Mouse (Mus musculus): ENCODE data around the gene Gpc6. TPM values are rescaled to one million over a fixed set of nuclear protein-coding genes. Genes with fewer than 3 reads are reported as not detected.

Gene Gpc6
- total and polyA plus RNA-seq, 3 experiments = 5.1 to 12.2 (median 9.5) TPM

DNA sequence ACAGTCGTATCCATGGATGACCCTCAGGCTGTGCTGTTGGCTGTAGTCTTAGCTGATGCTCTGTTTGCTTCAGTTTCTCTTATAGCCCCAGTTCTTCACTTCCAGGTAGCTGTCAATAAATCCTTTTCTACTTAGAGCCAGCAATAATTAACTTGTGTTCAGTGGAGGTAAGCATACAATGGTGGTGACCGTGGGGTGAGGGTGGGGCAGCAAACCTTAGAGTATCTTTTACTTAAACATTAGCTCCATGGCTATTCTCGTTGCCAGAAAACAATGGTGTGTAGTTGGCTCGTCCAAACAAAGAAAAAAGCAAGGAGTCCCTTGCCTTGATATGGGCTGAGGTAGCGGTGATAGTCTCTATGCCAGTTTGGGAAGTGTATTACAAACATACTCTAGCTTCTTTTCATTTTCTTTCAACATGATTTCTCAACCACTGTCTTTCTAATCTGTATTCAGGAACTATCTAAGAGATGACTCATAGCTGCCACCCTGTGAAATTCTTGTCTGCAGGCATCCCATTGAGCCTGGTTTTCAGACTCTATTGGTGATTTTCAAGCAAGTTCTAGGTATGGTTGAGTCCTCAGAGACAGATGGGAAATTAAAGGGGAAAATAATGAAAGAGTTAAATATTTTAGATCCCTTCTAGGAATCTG, 22.9 kb downstream of the Gpc6 start:
- DNase-seq = no peak

DNA sequence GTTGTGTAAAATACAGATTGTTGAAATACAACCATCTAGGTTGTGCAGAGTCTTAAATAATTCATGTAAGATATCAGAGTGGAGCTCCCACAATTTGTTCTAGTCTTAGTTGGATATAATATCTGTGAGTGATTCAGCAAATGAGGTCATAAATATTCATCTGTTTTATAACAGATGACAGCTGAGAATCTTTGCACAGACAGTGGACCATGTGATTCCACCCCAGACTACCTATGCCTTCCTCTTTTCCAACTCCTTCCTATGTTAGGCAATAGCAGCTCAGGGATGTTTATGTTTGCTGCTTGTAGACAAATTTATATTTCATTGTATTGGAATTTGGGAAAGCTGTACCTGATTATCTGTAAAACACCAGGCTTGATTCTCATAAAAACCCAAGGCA, 32.0 kb downstream of the Gpc6 start:
- DNase-seq = no peak

DNA sequence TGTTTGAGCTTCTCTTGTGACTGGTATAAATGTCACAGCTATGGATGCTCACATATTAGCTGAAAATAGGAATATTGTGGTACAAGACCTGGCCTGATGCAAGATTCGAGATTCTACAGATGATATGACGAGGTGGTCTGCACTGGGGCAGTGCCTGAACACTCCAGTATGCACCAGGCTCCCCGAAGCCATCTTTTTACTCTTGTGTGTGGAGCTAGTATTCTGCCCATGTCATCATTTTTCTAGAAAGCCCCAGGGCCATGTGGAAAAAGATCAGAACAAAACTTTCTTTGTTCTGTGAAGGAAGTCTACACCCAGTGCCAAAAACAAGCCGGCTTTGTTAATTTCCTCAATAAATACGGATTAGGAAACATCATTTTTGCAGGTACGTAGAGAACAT, 39.7 kb downstream of the Gpc6 start:
- DNase-seq = no peak

DNA sequence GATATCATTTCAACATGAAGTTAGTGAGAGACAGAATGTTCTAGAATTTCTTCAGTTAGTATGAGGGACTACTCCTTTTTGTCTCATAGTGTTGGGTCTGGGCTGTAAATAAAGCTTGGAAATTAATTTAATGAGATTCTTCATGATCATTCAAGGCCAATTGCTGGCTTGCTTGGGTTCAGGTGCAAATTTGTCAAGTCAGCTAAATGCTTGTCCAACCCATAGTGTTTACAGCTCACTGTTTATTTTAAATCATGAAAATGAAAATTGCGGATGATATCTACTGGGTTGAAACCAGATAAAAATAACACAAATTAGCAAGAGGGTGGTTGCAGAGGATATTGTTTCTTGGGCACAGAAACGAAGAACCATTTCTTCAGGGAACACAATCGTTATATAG, 49.6 kb downstream of the Gpc6 start:
- no peak for DNase-seq

DNA sequence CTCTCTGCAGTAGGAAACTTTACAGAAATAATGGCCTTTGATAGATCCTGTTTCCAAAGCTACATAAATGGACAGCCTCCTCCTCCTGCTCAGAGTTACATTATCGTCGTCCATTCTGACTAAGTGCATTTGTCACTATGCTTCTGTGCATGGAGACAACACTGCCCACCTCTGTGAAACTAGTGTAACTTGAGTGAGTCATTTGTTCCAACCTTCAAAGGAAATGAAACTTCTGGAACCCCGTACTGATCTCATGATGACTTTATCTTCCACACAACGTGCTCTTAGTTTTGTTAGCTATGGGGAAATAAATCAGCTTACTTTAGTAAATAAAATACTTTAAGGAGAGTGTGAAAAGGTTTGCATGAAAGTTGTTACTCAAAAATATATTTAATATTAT, 50.1 kb downstream of the Gpc6 start:
- no peak for DNase-seq

DNA sequence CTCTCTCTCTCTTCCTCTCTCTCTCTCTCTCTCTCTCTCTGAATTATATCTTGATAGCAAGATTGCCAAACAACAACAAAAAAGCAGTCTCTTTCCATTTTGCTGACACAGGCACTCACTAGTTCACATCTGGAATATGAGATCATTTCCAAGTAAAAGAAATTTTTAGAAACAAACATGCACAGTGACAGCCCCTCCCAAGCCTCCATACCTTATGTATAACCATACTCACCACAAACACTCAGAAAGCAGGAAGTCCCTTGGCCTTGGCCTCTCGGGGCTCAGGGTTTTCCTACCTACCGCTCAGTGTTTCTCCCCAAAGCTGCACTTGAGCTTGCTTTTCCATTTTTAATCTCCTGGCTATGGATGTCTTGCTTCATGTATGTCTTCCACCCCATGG, 52.1 kb downstream of the Gpc6 start:
- DNase-seq = no peak

DNA sequence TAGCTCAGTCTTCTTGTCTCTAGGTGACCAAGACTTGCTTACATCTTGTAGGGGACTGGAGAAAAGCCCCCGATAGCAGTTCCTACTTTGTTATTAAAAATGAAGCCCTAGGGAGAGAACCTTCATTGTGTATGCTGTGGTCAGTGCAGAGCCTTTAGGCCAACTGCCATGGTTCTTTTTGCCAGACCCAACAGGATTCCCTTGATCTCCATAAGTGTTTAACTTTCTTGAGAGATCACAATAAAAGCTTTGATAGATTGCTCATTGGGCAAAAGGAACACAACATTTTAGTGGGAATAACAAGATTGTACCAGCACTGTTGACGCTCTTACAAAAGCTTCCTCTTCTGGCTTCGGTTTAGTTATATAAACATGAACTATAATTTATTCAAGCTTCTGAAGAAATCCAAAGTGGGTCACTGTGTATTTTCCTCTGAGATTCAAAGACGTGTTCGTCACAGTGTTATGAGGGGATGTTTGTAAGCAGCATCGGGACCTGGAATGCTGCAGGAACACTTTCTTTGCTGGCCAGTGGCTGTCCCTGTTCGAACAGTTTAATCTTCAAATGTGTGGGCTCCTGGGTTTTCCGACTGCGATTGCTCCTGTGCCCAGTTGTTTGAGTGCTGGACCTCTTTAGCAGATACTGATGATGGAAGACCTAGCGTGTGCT, 54.7 kb downstream of the Gpc6 start:
- no peak for DNase-seq

DNA sequence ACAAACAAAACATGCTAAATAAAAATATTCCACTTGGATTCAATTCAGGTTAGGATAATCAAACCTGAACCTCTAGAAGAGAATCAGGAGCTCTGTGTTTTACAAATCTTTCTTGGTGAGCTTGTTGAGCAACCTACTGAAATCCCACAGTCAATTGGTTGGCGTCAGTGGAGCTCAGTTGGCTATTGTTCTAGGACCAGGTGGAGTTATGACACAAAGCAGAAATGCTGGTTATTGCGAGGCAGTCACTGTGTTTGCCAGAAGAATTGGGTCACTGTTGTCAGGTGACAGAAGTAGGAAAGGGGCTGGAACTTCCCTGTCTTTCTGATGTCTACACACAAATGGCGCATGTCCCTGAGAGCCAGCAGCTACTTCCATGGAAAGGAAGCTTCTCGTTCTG, 56.6 kb downstream of the Gpc6 start:
- DNase-seq = no peak

DNA sequence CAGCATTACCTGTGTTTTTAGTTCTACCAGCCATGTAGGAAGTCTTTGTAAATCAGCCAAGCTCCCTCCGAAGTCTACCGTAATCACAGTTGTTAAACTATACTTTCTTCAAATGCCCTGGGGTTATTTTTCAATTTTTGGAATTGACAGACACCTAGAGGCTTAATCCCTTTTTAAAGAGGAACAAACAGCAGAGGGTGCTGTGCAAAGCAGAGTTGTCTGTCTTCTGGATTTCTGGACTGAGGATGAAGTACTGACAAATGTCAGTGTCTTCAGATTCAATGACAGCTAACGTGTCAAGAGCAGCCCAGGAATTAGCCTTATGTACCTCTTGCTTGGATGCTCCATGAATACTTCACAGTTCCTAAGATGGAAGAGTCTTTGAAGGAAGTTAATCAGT, 62.2 kb downstream of the Gpc6 start:
- no peak for DNase-seq

DNA sequence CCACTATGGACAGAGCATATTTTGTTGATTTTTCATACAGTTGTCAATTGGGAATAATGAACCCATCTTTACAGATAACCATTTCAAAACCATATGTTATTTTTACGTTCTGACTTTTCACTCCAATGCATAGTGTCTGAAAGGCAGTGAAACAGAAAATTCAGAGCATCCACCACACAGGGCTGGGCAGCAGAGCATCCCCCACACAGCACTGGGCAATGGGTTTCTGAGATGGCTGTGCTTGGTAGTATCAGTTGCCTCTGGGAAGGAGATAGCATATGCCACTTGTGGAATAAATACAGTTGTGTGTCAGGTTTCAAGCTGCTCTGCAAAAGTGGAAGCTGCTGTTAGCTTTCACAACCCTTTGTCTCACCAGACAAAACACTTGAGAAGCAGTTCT, 75.3 kb downstream of the Gpc6 start:
- no peak for DNase-seq

DNA sequence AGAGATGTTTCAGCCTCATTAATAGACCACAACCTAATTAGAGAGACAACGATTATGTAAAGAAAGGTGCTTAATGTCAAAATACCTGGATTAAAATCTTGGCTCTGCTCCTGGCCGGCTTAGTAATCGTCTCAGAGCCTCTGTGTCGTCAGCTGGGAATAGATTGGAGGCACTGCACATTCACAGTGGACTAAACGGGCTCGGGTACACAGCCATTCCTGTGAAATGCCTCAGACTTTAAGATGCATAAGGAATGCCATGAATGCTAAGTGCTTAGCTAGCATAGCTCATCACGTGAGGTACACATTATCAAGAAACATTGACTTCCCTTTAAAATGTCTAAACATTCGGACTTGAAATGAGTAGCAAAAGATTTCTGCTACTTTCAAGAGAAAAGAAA, 77.2 kb downstream of the Gpc6 start:
- DNase-seq = no peak

DNA sequence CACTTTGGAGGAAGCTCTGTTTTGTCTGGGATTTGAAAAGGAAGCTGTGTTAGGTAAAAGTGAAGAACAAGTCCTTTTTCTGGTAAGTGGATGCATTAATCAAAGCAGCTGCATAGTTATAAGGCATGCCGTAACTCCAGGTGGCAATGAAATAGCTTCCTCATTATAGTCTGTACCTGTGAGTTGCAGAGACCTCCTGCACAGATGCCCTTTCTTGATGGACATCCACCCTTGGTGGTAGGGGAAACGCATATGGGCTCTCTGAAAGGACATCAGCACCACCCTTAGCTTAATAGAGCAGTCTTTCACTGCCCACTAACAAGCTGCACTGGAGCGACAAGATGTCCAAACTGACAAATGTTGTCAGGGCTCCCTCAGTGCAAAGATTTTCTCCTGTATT, 83.7 kb downstream of the Gpc6 start:
- DNase-seq = no peak

DNA sequence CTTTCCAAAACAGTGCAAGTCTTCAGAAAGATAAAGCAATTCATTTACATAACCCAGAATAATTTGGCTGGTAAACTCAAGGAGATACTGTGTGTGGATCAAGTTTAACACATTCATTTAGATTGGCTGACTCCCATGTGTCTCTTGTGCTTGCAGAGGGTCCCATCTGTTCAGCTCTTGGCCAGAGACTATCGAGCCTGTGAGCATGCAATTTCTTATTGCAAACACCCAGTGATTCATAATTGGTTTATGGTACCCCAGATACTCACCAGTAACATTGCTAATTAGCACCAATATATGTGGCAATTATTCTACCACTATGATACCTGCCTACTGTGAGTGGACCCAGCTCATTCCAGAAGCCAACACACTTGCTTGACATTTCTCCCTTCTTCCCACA, 87.9 kb downstream of the Gpc6 start:
- DNase-seq = no peak

DNA sequence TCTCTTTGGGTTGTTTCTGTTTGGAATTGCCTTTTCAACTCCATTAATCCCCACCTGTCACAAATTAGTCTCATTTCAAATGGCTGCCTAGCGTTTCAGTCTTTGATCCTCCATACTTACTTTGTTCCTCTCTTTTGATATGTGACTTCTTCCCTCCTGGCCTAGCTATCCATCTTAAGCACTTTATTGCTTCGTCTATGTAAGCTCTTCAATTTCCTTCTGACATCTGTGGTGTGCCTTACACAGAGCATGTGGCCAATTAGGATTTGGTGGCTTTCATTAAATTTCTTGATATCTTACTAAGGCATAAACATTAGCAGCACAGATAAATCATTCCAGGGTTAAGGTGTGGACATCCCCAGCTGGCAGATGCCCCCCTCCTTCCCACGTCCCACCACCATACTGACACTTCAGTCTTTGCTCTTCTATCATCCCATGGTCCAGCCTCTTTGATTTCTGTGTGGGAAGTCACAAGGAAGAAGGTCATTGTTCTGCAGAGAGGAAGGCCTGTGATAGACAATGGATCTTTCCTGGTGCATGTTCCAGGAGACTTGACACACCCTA, 88.5 kb downstream of the Gpc6 start:
- DNase-seq = no peak

DNA sequence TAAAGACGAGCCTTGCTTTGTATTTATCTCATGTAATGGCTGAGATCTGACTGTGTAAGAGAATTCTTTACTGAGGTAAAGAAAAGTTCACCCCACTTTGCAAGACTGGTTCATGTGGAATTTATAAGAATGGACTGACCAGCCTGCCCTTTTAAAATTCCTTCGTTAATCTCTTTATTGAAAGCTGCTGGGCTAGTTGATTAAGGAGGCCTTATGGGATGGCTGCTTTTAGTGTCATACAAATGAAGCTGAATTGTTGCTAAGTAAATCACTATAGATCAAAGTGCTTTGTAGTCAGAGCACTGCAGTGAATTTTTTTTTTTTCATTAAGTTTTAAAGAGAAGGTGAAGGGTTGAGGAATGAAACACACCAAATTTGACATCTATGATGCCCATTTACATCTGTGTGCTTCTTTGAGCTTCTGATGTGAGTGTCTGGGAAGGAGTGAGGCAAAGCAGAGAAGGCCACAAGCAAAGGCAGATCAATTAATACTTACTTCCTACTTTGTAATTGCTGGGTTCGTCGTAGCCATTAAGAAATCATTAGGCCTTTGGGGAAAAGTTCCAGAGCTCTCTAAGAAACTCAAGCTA, 90.3 kb downstream of the Gpc6 start:
- no peak for DNase-seq

DNA sequence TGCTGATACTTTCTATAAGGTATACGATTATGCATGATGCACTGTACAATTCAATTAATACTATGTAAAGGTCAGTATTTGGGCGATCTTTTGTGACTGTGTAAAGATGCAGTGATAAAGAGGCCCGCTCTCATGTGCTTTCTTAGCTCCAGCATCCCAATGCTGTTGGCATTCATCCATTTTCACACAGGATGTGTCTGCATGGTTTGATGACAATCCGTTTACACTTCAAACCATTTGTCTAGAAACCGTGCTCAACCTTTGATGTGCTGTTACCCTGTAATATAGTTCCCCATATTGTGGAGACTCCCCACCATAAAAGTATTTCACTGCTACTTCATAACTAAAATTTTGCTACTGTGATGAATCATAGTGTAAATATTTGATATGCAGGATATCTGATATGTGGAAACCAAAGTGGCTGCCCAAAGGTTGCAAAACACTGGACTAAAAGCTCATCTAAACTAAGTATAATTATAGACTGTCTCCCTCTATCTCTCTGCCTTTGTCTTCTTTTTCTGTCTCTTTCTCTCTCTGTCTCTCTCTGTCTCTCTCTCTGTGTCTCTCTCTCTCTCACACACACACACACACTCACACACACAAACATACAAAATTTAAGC, 97.2 kb downstream of the Gpc6 start:
- DNase-seq = no peak

DNA sequence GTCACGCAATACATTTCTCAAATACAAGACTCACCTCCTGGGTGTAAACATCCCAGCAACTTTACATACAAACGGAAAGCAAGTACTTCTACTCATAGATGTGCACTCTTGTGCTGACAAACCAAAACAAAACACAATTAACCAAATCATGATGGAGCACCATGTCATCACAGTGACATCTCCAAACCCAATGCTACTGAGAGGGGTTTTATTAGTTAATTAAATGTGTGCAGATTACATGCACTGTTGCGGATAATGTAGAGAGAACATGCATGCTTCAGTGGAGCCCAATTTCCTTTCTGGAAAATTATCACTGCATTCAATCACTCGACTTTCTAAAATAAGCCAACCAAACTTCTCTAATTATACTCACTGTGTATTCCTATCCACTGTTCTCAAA, 109.0 kb downstream of the Gpc6 start:
- no peak for DNase-seq

DNA sequence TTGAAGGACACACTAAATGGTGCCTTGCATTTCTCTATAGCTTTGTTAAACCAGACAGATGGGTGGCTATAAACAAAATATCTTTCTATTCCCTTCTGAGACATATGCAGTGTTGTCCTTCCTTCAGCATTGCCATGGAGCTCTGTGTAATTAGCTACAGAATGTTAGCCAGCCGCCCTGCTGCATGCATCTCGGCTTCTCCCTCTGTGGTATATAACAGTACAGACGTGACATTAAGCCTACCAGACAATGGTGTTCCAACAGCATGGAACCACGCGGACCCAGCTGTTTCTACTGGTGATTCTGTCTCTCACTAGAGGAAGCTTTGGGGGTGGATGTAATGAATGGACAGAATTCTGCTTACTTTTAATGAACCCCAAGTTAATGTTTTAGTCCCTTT, 115.9 kb downstream of the Gpc6 start:
- DNase-seq = no peak

DNA sequence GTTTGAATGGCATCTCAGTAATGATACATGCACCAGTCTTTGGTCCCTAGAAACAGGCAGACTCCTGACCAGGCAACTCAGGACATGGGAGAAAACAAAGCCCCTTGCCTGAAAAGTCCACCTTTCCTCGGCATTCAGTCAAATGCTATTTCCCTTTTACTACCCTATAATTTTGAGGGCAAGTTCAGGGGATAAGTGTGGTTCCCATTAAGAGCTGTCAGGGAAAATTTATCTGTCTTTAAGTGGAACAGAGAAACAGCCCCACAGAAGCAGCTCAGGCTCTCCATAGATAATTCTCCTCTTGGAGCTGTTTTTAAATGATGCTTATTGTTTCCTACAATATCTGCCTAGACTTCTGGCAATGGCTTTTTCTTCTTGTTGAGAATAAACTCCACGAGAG, 123.8 kb downstream of the Gpc6 start:
- no peak for DNase-seq

DNA sequence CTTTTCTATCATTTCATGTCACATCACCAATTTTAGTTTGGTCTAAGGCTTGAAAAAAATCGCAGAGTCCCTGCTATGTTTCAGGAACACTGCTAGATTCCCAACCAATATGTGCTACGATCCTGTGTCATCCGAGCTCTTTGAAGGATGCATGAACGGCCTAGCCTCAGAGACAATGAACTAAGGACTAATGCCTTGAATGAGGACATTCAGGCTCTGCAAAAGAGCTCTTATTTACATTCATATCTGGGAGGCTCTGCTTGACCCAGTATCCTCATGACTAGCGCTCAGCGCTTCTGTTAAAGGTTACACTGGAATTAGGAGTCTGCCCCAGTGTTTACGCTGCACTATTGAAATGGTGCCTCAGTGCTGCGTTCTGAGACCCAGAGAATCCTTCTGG, 125.8 kb downstream of the Gpc6 start:
- no peak for DNase-seq

DNA sequence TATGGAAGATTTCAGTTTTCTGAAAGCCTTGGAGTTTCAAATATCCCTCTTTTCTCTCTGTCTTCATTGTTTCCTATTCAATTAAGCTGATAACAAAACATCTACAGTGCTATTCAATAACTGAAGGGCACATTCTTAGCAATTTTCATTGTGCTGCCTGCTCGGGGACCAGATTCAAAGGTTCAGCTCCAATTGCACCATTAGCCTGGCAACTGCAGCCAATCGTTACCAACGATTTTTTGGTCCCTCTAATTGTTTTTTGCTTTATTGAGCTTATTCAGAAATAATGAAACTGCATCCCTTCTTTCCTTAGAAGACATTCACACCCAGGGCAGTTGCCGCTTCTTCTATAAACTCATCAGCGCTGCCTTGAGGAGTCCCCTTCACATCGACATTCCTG, 128.2 kb downstream of the Gpc6 start:
- no peak for DNase-seq

DNA sequence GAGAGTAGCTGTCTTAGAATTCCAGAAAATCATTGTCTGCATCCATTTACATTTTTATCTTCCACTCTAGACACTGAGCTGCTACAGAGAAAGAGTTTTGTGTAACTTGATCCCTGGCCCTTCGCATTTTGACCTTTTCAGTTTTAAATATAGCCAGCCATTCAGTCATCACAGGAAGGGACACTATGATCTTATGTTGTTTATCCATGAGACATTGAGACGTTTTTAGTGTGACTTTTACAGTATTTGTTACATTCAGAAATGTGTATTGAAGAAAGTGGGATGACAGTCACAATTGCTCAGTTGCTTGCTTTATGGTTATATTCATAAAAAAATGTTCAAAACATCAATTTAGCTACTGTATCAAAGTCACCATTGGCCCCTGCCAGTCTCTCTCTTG, 130.0 kb downstream of the Gpc6 start:
- DNase-seq = no peak

DNA sequence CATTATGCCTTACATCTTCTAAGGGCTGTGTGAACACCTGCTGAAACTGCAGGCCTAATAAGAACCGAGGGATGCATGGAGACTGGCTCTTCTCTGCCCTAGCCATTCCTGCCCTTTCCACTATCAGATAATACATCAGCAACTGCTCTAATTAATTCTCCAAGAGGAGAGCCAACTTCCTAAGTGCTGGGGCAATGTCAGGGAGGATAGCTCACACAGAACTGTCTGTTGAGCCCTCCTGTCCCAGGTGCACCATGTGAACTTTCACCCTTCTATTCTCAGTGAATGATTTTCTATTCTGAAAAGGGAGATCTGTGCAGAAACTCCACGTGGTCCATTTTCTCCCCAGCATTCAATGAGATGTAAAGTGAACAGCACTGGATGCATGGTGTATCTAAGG, 136.0 kb downstream of the Gpc6 start:
- no peak for DNase-seq

Data from adrenal gland, adult 2 months (tissue).